Mouse (Mus musculus): Measurements from ENCODE around the gene Papss2.

DNA sequence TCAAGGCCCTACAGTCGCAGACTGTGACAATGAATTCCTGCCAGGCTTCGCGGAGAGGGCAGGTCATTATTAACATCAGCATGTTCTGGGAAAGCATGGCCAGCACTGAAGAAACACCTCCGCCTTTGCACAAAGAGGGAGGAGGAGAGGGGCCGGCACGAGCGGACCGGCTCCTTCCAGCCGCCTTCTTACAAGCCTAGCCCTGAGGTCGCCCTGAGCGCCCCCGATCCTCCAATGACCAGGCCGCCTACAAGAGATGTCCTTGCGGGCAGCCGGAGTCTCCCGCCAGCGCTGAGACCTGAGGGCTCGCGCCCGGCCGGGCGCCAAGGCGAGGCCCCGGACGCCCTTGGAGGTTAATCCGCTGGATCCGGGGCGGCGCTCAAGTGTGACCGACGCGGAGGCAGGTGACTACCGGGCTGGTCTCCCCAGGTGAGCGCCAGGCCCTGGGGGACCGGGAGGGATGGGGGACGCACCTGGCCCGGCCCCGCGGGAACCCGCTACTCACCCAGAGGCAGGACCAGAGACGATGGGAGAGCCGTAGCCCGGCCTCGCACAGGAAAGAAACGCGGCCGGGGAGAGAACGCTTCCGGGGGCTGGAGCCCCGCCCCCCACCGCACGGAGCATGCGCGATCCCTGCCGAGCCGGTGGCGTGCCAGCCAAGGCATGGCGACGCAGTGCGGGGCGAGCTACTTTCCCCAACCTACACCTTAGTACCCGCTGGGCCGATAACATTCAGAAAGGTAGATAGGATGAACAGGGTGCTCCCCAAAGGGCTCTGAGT lies 116.4 kb downstream of the Papss2 start:
- TF ChIP-seq POLR2A (IDR thresholded peaks at IDR 0.05; ENCODE audit: extremely low read depth, insufficient read depth, low read length): peak; percentile 87
- no peak for TF ChIP-seq CTCF (IDR thresholded peaks at IDR 0.05; ENCODE audit: low read depth, low read length)

All from liver, adult 2 months (tissue).